8 mouse cellular contexts compared by ENCODE assay signal in genomic region chr17:27856265-27856797, GRCm38 (mm10). TPM values are rescaled to one million over a fixed set of nuclear protein-coding genes. Genes with fewer than 3 reads are reported as not detected.
A peak's percentile ranks its signal among the peaks of the same experiment; 100 is the strongest.
DNase-seq lines count a peak whose midpoint lies in the region; ATAC-seq lines count a peak whose summit lies in the region.

TSS of gene Uhrf1bp1 (plus strand) at chr17:27856441.

- no peaks in the 10 kb centered on the region for H3K27me3 ChIP-seq in heart, embryonic 13.5 days (replicated peaks)
- no peaks in the 10 kb centered on the region for H3K27me3 ChIP-seq in liver, embryonic 11.5 days (replicated peaks; ENCODE audit: control insufficient read depth, insufficient read depth, low read length)
- peaks cover 2% of the 10 kb centered on the region; the same call in 1 of the 2 replicates for H3K27me3 ChIP-seq in splenic B cell, adult 2 months (ENCODE audit: control insufficient read depth, insufficient read depth, low read length, poor library complexity, severe bottlenecking)

- H3K36me3 ChIP-seq in heart, embryonic 13.5 days, result peaks cover 29% of the 10 kb centered on the region
- peaks cover 4% of the 10 kb centered on the region; the same call in 1 of the 2 replicates for H3K36me3 ChIP-seq in liver, embryonic 11.5 days (ENCODE audit: control insufficient read depth, insufficient read depth, low read length)
- H3K36me3 ChIP-seq in splenic B cell, adult 2 months (ENCODE audit: control insufficient read depth, insufficient read depth, low read length, poor library complexity, severe bottlenecking), result peaks cover 7% of the 10 kb centered on the region

- peak; percentile 82 for ATAC-seq in erythroid progenitor cell, adult 5-6 weeks (replicated peaks; ENCODE audit: low FRiP score, poor library complexity, severe bottlenecking)
- peak; percentile 80; the same call in 1 of the 2 replicates for ATAC-seq in heart, embryonic 13.5 days (ENCODE audit: extremely low read depth, insufficient number of reproducible peaks, low FRiP score, low TSS enrichment)
- peak; percentile 75 for ATAC-seq in liver, embryonic 11.5 days (replicated peaks; ENCODE audit: low FRiP score)

- H3K4me3 ChIP-seq in brown adipose tissue, adult 24 weeks (ENCODE audit: insufficient read depth, low read depth, low read length), result peak within 1 kb of the TSS; percentile 96
- H3K4me3 ChIP-seq in heart, embryonic 13.5 days, result peak within 1 kb of the TSS; percentile 96
- peak within 1 kb of the TSS; percentile 88 for H3K4me3 ChIP-seq in liver, embryonic 11.5 days (ENCODE audit: low read depth, low read length)

- H3K27ac ChIP-seq in brown adipose tissue, adult 24 weeks (replicated peaks; ENCODE audit: low read depth, low read length), result peak within 1 kb of the TSS; percentile 65
- peak within 1 kb of the TSS; percentile 87 for H3K27ac ChIP-seq in heart, embryonic 13.5 days (replicated peaks)
- peak within 1 kb of the TSS; percentile 64 for H3K27ac ChIP-seq in liver, embryonic 11.5 days (ENCODE audit: low read depth, low read length)

- peak within 1 kb of the TSS; percentile 94 for H3K4me2 ChIP-seq in heart, embryonic 13.5 days
- peak within 1 kb of the TSS; percentile 77 for H3K4me2 ChIP-seq in liver, embryonic 11.5 days

- no peaks in the 10 kb centered on the region for H3K9me3 ChIP-seq in heart, embryonic 13.5 days
- H3K9me3 ChIP-seq in liver, embryonic 11.5 days (ENCODE audit: control insufficient read depth, low read length), result no peaks in the 10 kb centered on the region

- under 1% methylated on average over 53 of the region's 54 CpGs for WGBS in heart, embryonic 13.5 days
- under 1% methylated on average over 54 of the region's 54 CpGs for WGBS in liver, embryonic 11.5 days

- peaks cover 5% of the 10 kb centered on the region for H3K4me1 ChIP-seq in brown adipose tissue, adult 24 weeks (ENCODE audit: control insufficient read depth, insufficient read depth, insufficient read length, low read length)
- peaks cover 33% of the 10 kb centered on the region for H3K4me1 ChIP-seq in heart, embryonic 13.5 days
- peaks cover 25% of the 10 kb centered on the region for H3K4me1 ChIP-seq in liver, embryonic 11.5 days (replicated peaks; ENCODE audit: control insufficient read depth, insufficient read depth, low read length)

- H3K9ac ChIP-seq in heart, embryonic 13.5 days, result peak within 1 kb of the TSS; percentile 96
- peak within 1 kb of the TSS; percentile 94 for H3K9ac ChIP-seq in liver, embryonic 11.5 days (ENCODE audit: low read depth, low read length)

- peak; percentile 93 for DNase-seq in CD4-positive, CD25-positive, alpha-beta regulatory T cell, adult 2 months (ENCODE audit: low read depth, low spot score)
- peak; percentile 95 for DNase-seq in kidney, postnatal 10 days
- peak; percentile 82 for DNase-seq in liver, embryonic 11.5 days (ENCODE audit: low spot score)
- DNase-seq in naive thymus-derived CD4-positive, alpha-beta T cell, adult 2 months (ENCODE audit: low read depth), result peak; percentile 87
- DNase-seq in splenic B cell, adult 2 months (ENCODE audit: low read depth, low spot score), result peak; percentile 85

RNA-seq across cellular contexts. Expression of gene Uhrf1bp1, which starts in this region (rescaled TPM):
- polyA plus RNA-seq in brown adipose tissue, adult 24 weeks (2012; ENCODE audit: insufficient read depth, insufficient read length, missing spikeins), result 6.1 and 11.2 TPM in 2 replicates
- total RNA-seq in erythroid progenitor cell, adult 5-6 weeks (2015; ENCODE audit: low replicate concordance), result 2.9 and 11.2 TPM in 2 replicates
- 4.2 and 6.0 TPM in 2 replicates for total RNA-seq in erythroid progenitor cell, adult 5-6 weeks (2017; ENCODE audit: low replicate concordance)
- polyA plus RNA-seq in heart, embryonic 13.5 days (2015; fragmentation: Nextera tagmentation; extraction: Ambion mirVana), result 3.1 TPM in 2 replicates
- 9.2 and 9.4 TPM in 2 replicates for polyA plus RNA-seq in liver, embryonic 11.5 days (2014; fragmentation: Nextera tagmentation; extraction: Ambion mirVana)

Comparison
In these comparisons a context has a peak if more than half of its experiments do, and no peak if none do; other contexts are left out.
1. Peak in every context shown above with its lines: DNase-seq, ATAC-seq, H3K4me3 ChIP-seq and H3K27ac ChIP-seq.